Mouse (Mus musculus) heart, embryonic 15.5 days (tissue): ENCODE data around the gene Dpt. TPM values are rescaled to one million over a fixed set of nuclear protein-coding genes. Genes with fewer than 3 reads are reported as not detected.
"Not testable (repeated sequence)": the region's sequence is repeated elsewhere in the genome, so short reads cannot be mapped to it uniquely, and the experiment has no call there.

Experiments used
- ATAC-seq: fragments of 200-750 bp; cut with Nextera tagmentation; replicated peaks from 2 replicates; pipeline ENCODE4 v1.8.0; 2017; ENCODE audit warnings: low read depth, moderate TSS enrichment; ENCODE audit not compliant: insufficient number of reproducible peaks, insufficient read depth, low FRiP score
- H3K27ac ChIP-seq: fragments of 300-500 bp; sonication (generic); 2 replicates; pipeline ENCODE4 v1.5.1; 2015; ENCODE audit warnings: mild to moderate bottlenecking, inconsistent platforms
- H3K27me3 ChIP-seq: fragments of 300-500 bp; sonication (generic); 2 replicates; pipeline ENCODE4 v1.6.1; 2015; ENCODE audit warnings: inconsistent platforms
- H3K36me3 ChIP-seq: fragments of 300-500 bp; sonication (generic); 2 replicates; pipeline ENCODE4 v1.6.1; 2015; ENCODE audit warnings: mild to moderate bottlenecking, inconsistent platforms
- H3K4me1 ChIP-seq: fragments of 300-500 bp; sonication (generic); replicated peaks from 2 replicates; pipeline ENCODE4 v1.6.1; 2015; ENCODE audit warnings: inconsistent platforms
- H3K4me2 ChIP-seq: fragments of 300-500 bp; sonication (generic); 2 replicates; pipeline ENCODE4 v1.6.1; 2015; ENCODE audit warnings: inconsistent platforms, mild to moderate bottlenecking, moderate library complexity
- H3K4me3 ChIP-seq: fragments of 300-500 bp; sonication (generic); 2 replicates; pipeline ENCODE4 v1.5.1; 2015; ENCODE audit warnings: mild to moderate bottlenecking, inconsistent platforms
- H3K9ac ChIP-seq: fragments of 300-500 bp; sonication (generic); 2 replicates; pipeline ENCODE4 v1.6.1; 2015; ENCODE audit warnings: mild to moderate bottlenecking, inconsistent platforms
- H3K9me3 ChIP-seq: fragments of 300-500 bp; sonication (generic); replicated peaks from 2 replicates; pipeline ENCODE4 v1.6.1; 2016; ENCODE audit warnings: inconsistent platforms
- WGBS: fragments of 180-500 bp; shearing (Covaris S2); methylation state at CpG from one replicate; pipeline ENCODE4 v1.1.7; 2015; ENCODE audit warnings: mixed read lengths; 5-methylcytosine and 5-hydroxymethylcytosine counted together
- polyA plus RNA-seq: library from polyadenylated mRNA; unstranded; fragments of >200 nt; fragmentation: Nextera tagmentation; extraction: Ambion mirVana; gene quantifications from 2 replicates; pipeline ENCODE4 v1.2.1, GENCODE M21; 2015

Dpt gene
- polyA plus RNA-seq, 1 experiment from 2014 or later: 63.7 TPM

DNA sequence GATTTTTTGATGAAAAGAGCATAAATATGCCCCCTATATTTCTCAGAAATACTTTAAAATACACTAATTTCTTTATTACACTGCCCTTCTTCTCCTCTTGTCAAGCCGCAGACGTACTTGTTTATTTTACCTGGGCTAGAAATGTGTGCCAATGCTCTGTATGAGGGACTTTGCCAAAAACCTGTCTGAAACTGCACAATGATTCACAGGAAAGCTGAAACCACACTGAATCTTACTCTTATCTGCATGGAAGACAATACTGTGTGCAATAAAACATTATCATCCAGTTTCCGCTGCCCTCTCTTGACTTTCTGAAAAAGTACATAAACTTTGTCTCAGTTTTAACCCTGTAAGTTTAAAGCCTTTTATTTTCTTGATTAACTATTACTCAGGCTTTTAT, 20.9 kb downstream of the Dpt start:
- no peak overlapping the region for H3K4me3 ChIP-seq
- H3K27me3 ChIP-seq: no peaks in the 10 kb centered on the region
- ATAC-seq: no peak
- no peaks in the 10 kb centered on the region for H3K9me3 ChIP-seq
- WGBS: 74% methylated on average over 3 of the region's 3 CpGs
- H3K4me2 ChIP-seq: no peak overlapping the region
- no peak overlapping the region for H3K27ac ChIP-seq
- peaks cover 17% of the 10 kb centered on the region for H3K4me1 ChIP-seq
- H3K36me3 ChIP-seq: no peaks in the 10 kb centered on the region
- H3K9ac ChIP-seq: no peak overlapping the region

GRCm38 (mm10) chr1:164821307-164821706, 24.9 kb downstream of the Dpt start:
- Histone ChIP-seq H3K27ac (no peak overlapping the region), H3K4me3 (no peak overlapping the region), H3K36me3 (no peaks in the 10 kb centered on the region), H3K9me3 (no peaks in the 10 kb centered on the region), H3K4me1 (peaks cover 2% of the 10 kb centered on the region; the same call in 1 of the 2 replicates), H3K27me3 (no peaks in the 10 kb centered on the region), H3K9ac (no peak overlapping the region), H3K4me2 (no peak overlapping the region)
- ATAC-seq: no peak
- 80% methylated on average over 1 of the region's 1 CpGs for WGBS

- no peaks in the 10 kb centered on the region for H3K36me3 ChIP-seq
- 69% methylated on average over 3 of the region's 3 CpGs for WGBS
- no peaks in the 10 kb centered on the region for H3K9me3 ChIP-seq
- H3K9ac ChIP-seq: no peak overlapping the region
- no peak overlapping the region for H3K4me2 ChIP-seq
- H3K27me3 ChIP-seq: no peaks in the 10 kb centered on the region
- H3K4me3 ChIP-seq: no peak overlapping the region
- no peak for ATAC-seq
- no peak overlapping the region for H3K27ac ChIP-seq
- peaks cover 2% of the 10 kb centered on the region; the same call in 1 of the 2 replicates for H3K4me1 ChIP-seq
Measured at GRCm38 (mm10) chr1:164821821-164822220, 25.4 kb downstream of the Dpt start.

GRCm38 (mm10) chr1:164822268-164822667, 25.8 kb downstream of the Dpt start:
- H3K4me2 ChIP-seq: no peak overlapping the region
- H3K36me3 ChIP-seq: no peaks in the 10 kb centered on the region
- 73% methylated on average over 4 of the region's 4 CpGs for WGBS
- H3K27ac ChIP-seq: no peak overlapping the region
- no peaks in the 10 kb centered on the region for H3K9me3 ChIP-seq
- H3K9ac ChIP-seq: no peak overlapping the region
- H3K4me3 ChIP-seq: no peak overlapping the region
- ATAC-seq: no peak
- no peaks in the 10 kb centered on the region for H3K27me3 ChIP-seq
- peaks cover 2% of the 10 kb centered on the region; the same call in 1 of the 2 replicates for H3K4me1 ChIP-seq

- H3K27ac ChIP-seq: no peak overlapping the region
Measured at GRCm38 (mm10) chr1:164824896-164825295, 28.5 kb downstream of the Dpt start.

GRCm38 (mm10) chr1:164829881-164830280, 33.4 kb downstream of the Dpt start:
- H3K36me3 ChIP-seq: no peaks in the 10 kb centered on the region
- H3K9ac ChIP-seq: no peak overlapping the region
- H3K4me2 ChIP-seq: no peak overlapping the region
- no peaks in the 10 kb centered on the region for H3K27me3 ChIP-seq
- H3K4me3 ChIP-seq: no peak overlapping the region
- ATAC-seq: no peak
- no peaks in the 10 kb centered on the region for H3K4me1 ChIP-seq
- 20% methylated on average over 1 of the region's 1 CpGs for WGBS
- no peaks in the 10 kb centered on the region for H3K9me3 ChIP-seq
- no peak overlapping the region for H3K27ac ChIP-seq

More at GRCm38 (mm10) chr1:164824896-164825295, 28.5 kb downstream of the Dpt start:
- Histone ChIP-seq H3K4me1 (0 out of 2 replicates have a peak, but pooled peaks cover 2% of the 10 kb centered on the region), H3K27me3 (no peaks in the 10 kb centered on the region), H3K36me3 (no peaks in the 10 kb centered on the region), H3K9ac (no peak overlapping the region), H3K4me3 (no peak overlapping the region), H3K4me2 (no peak overlapping the region), H3K9me3 (no peaks in the 10 kb centered on the region)
- 72% methylated on average over 2 of the region's 2 CpGs for WGBS
- no peak for ATAC-seq

DNA sequence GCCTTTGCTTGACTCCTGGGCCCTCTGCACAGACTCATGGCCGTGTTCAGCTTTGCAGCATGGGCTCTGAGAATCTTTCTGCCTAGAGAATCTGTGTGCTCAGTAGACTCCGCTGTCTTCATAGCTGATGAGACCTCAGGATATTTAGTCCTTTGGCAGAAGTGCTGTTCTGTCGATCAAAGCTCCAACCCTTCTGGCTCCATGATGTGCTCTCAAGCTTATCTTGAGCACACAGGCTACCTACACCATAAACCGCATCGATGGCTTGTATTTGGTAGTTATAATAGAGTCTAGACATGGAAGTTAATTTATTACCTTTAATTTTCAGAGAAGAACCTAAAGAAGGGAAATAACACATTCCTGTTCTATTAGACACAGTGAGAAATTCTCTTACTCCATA, 36.0 kb downstream of the Dpt start:
- H3K4me1 ChIP-seq: no peaks in the 10 kb centered on the region
- no peaks in the 10 kb centered on the region for H3K36me3 ChIP-seq
- H3K27ac ChIP-seq: no peak overlapping the region
- WGBS: 80% methylated on average over 5 of the region's 5 CpGs
- H3K4me3 ChIP-seq: no peak overlapping the region
- no peaks in the 10 kb centered on the region for H3K27me3 ChIP-seq
- no peak for ATAC-seq
- H3K4me2 ChIP-seq: no peak overlapping the region
- no peak overlapping the region for H3K9ac ChIP-seq
- H3K9me3 ChIP-seq: no peaks in the 10 kb centered on the region

- whole genome bisulfite sequencing: 72% methylated on average over 7 of the region's 7 CpGs
- no peaks in the 10 kb centered on the region for H3K9me3 ChIP-seq
- H3K27ac ChIP-seq: no peak overlapping the region
- no peak overlapping the region for H3K9ac ChIP-seq
- no peak for ATAC-seq
- no peaks in the 10 kb centered on the region for H3K27me3 ChIP-seq
- H3K4me1 ChIP-seq: no peaks in the 10 kb centered on the region
- H3K4me3 ChIP-seq: no peak overlapping the region
- no peak overlapping the region for H3K4me2 ChIP-seq
- H3K36me3 ChIP-seq: no peaks in the 10 kb centered on the region
Measured at GRCm38 (mm10) chr1:164848616-164849265, 52.3 kb downstream of the Dpt start.

- ATAC-seq, H3K27me3 ChIP-seq, H3K9me3 ChIP-seq, H3K27ac ChIP-seq, H3K4me3 ChIP-seq, H3K9ac ChIP-seq, H3K36me3 ChIP-seq, H3K4me1 ChIP-seq, H3K4me2 ChIP-seq: not testable (repeated sequence)
- WGBS: 23% methylated on average over 2 of the region's 2 CpGs
Measured at GRCm38 (mm10) chr1:164855700-164856099, 59.3 kb downstream of the Dpt start.

DNA sequence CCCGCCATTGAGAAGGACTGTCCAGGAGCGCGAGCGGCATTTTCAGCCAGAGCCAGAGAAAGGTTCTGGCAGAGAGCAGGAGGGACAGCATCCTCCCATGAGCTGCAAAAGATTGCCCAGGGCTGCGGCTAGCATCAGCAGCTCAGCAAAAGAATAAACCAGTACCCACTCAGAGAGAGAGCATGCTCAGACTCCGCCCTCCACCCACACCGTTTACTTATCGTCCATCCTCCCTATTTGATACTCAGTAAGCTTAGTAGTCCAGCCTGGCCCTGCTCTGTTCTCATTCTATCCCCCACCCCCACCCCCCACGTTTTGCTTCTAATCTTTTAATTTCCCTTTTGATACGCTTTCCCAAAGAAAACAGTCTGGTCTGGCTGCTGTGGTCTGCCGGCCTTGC, 63.5 kb downstream of the Dpt start:
- no peak overlapping the region for H3K4me3 ChIP-seq
- H3K27me3 ChIP-seq: no peaks in the 10 kb centered on the region
- H3K4me1 ChIP-seq: no peaks in the 10 kb centered on the region
- ATAC-seq: no peak
- WGBS: 65% methylated on average over 11 of the region's 11 CpGs
- no peak overlapping the region for H3K9ac ChIP-seq
- no peaks in the 10 kb centered on the region for H3K36me3 ChIP-seq
- H3K9me3 ChIP-seq: no peaks in the 10 kb centered on the region
- H3K27ac ChIP-seq: no peak overlapping the region
- no peak overlapping the region for H3K4me2 ChIP-seq

DNA sequence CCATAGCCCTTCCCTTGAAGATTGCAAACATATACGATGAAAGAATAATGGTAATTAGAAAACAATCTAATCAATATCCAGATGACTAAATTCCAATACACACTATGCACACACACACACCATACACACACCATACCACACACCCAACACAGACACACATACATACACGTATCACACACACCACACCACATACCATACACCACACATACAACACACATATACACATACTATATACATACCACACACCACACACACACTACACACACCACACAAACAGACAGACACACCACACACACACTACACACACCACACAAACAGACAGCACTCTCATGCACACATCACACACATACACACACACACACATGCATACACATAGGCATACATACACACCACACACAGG, 64.3 kb downstream of the Dpt start:
- no peak overlapping the region for H3K4me3 ChIP-seq
- 94% methylated on average over 2 of the region's 2 CpGs for WGBS
- H3K4me2 ChIP-seq: no peak overlapping the region
- no peak for ATAC-seq
- no peaks in the 10 kb centered on the region for H3K27me3 ChIP-seq
- no peaks in the 10 kb centered on the region for H3K9me3 ChIP-seq
- H3K4me1 ChIP-seq: no peaks in the 10 kb centered on the region
- H3K27ac ChIP-seq: no peak overlapping the region
- H3K9ac ChIP-seq: no peak overlapping the region
- H3K36me3 ChIP-seq: no peaks in the 10 kb centered on the region

- H3K4me3 ChIP-seq: no peak overlapping the region
- no peak for ATAC-seq
- WGBS: 74% methylated on average over 4 of the region's 4 CpGs
- no peak overlapping the region for H3K4me2 ChIP-seq
- no peaks in the 10 kb centered on the region for H3K4me1 ChIP-seq
- H3K27ac ChIP-seq: no peak overlapping the region
- H3K36me3 ChIP-seq: no peaks in the 10 kb centered on the region
- no peaks in the 10 kb centered on the region for H3K27me3 ChIP-seq
- no peaks in the 10 kb centered on the region for H3K9me3 ChIP-seq
- H3K9ac ChIP-seq: no peak overlapping the region
Measured at GRCm38 (mm10) chr1:164861501-164861900, 65.1 kb downstream of the Dpt start.
